Mouse (Mus musculus): ENCODE measurements around the gene Crybb1.

GRCm38 (mm10) chr5:112273746-112274463 lies 18.3 kb downstream of the Crybb1 start:
- TF ChIP-seq CTCF (conservative IDR thresholded peaks at IDR 0.05; ENCODE audit: low read length) (no peak), POU5F1 (IDR thresholded peaks at IDR 0.05; ENCODE audit: borderline replicate concordance, low read length) (no peak), NANOG (IDR thresholded peaks at IDR 0.05; ENCODE audit: borderline replicate concordance, low read length) (no peak)
